Mouse (Mus musculus) stomach, embryonic 15.5 days (tissue): ENCODE data around the gene Vps41. TPM values are rescaled to one million over a fixed set of nuclear protein-coding genes. Genes with fewer than 3 reads are reported as not detected.
A peak's percentile ranks its signal among the peaks of the same experiment; 100 is the strongest.

Experiments
- ATAC-seq: fragments of 200-750 bp; cut with Nextera tagmentation; 2 replicates; pipeline ENCODE4 v1.8.0; 2017; ENCODE audit warnings: low read depth, moderate number of reproducible peaks, moderate TSS enrichment; ENCODE audit not compliant: insufficient read depth, low FRiP score
- H3K27ac ChIP-seq: fragments of 300-500 bp; sonication (generic); 2 replicates; pipeline ENCODE4 v1.5.1; 2015; ENCODE audit warnings: mild to moderate bottlenecking, inconsistent platforms
- H3K27me3 ChIP-seq: fragments of 300-500 bp; sonication (generic); replicated peaks from 2 replicates; pipeline ENCODE4 v1.6.1; 2015; ENCODE audit warnings: inconsistent platforms
- H3K36me3 ChIP-seq: fragments of 300-500 bp; sonication (generic); 2 replicates; pipeline ENCODE4 v1.6.1; 2015; ENCODE audit warnings: inconsistent platforms
- H3K4me1 ChIP-seq: fragments of 300-500 bp; sonication (generic); 2 replicates; pipeline ENCODE4 v1.6.1; 2015; ENCODE audit warnings: inconsistent platforms
- H3K4me2 ChIP-seq: fragments of 300-500 bp; sonication (generic); 2 replicates; pipeline ENCODE4 v1.6.1; 2015; ENCODE audit warnings: mild to moderate bottlenecking, inconsistent platforms
- H3K4me3 ChIP-seq: fragments of 300-500 bp; sonication (generic); replicated peaks from 2 replicates; pipeline ENCODE4 v1.5.1; 2015; ENCODE audit warnings: inconsistent platforms
- H3K9ac ChIP-seq: fragments of 300-500 bp; sonication (generic); 2 replicates; pipeline ENCODE4 v1.6.1; 2015; ENCODE audit warnings: inconsistent platforms
- H3K9me3 ChIP-seq: fragments of 300-500 bp; sonication (generic); 2 replicates; pipeline ENCODE4 v1.6.1; 2016; ENCODE audit warnings: inconsistent platforms
- WGBS: fragments of 180-500 bp; shearing (Covaris S2); methylation state at CpG from one replicate; pipeline ENCODE4 v1.1.7; 2015; 5-methylcytosine and 5-hydroxymethylcytosine counted together
- polyA plus RNA-seq: library from polyadenylated mRNA; unstranded; fragments of >200 nt; fragmentation: Nextera tagmentation; extraction: Ambion mirVana; gene quantifications from 2 replicates; pipeline ENCODE4 v1.2.1, GENCODE M21; 2015

The Vps41 gene
- polyA plus RNA-seq, 1 experiment from 2014 or later: 54.0 TPM

DNA sequence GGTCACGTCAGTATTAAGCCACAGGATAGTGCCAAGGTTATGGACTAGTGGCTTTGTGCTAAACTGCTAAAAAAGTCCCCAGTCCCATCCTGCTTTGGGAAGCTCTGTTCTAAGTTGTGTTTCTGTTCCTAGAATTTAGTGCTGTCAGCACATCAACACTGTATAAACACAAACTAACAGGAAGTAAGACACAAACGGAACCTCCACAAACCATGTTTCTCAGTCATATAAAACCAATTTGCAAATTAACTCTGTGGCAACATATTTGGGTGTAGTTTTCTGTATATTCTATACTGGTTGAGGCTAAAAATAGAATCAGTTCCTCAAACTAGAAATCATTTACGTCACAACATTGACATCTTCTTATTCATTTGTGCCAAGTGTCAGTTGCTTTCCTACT, 83.3 kb downstream of the Vps41 start:
- WGBS: 63% methylated on average over 3 of the region's 3 CpGs
- Histone ChIP-seq H3K36me3 (no peaks in the 10 kb centered on the region), H3K4me1 (no peaks in the 10 kb centered on the region), H3K4me2 (no peak overlapping the region), H3K27ac (no peak overlapping the region), H3K9me3 (no peaks in the 10 kb centered on the region), H3K27me3 (no peaks in the 10 kb centered on the region), H3K9ac (no peak overlapping the region), H3K4me3 (no peak overlapping the region)
- no peak for ATAC-seq

DNA sequence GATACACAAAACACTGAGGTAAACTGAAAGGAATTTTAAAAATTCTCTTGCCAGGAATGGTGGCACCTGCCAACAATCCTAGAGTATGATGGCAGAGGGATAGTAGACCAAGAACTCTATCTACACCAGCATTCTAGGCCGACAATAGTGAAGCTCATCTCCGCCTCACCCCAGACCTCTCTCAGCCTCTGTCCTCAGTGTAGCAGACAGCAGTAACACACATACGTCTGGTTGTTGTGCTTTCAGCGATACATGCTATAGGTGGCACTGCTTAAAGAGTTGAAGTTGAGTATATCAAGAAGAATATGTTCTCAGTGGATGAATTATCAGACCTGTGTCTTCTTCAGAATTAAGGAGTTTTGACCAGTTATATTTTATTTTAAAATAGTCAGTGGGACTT, 92.4 kb downstream of the Vps41 start:
- Histone ChIP-seq H3K27ac (no peak overlapping the region), H3K4me1 (no peaks in the 10 kb centered on the region), H3K9me3 (no peaks in the 10 kb centered on the region), H3K27me3 (no peaks in the 10 kb centered on the region), H3K4me3 (no peak overlapping the region), H3K36me3 (no peaks in the 10 kb centered on the region), H3K4me2 (no peak overlapping the region), H3K9ac (no peak overlapping the region)
- no peak for ATAC-seq
- WGBS: 80% methylated on average over 4 of the region's 4 CpGs

DNA sequence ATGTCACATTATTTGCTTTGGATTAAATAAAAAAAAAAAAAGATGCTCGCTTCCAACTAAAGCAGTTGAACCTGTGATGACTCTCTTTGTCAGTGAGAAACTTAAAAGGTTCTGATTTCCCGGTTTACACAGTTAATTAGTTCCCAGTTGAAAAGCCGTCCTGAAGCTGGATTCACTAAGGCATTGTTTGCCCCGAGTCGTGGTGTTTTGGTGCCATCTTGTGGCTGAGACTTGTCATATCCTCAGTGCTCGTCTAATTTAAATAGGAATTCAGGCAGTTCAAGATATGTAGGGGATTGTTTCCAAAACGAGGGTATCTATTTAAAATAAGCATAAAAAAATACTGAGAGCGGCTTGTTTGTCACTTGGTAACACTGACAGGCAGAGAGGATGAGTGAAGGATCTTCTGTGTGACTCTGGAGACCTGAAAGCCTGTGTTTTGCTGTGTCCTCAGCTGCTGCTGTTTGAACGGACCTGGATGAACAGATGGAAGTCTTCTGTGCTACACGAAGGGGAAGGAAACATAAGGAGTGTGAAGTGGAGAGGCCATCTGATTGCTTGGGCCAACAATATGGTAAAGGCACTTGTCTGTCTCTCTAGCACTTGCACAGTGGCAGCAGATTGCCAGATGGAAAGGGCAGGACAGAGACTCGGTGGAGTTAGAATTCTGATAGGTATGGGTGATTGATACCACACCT, 93.0 kb downstream of the Vps41 start:
- 18% methylated on average over 11 of the region's 11 CpGs for WGBS
- Histone ChIP-seq H3K27me3 (no peaks in the 10 kb centered on the region), H3K9ac (no peak overlapping the region), H3K4me1 (no peaks in the 10 kb centered on the region), H3K27ac (no peak overlapping the region), H3K4me2 (no peak overlapping the region), H3K36me3 (no peaks in the 10 kb centered on the region), H3K4me3 (no peak overlapping the region), H3K9me3 (no peaks in the 10 kb centered on the region)
- ATAC-seq: peak; percentile 39; the same call in 1 of the 2 replicates

DNA sequence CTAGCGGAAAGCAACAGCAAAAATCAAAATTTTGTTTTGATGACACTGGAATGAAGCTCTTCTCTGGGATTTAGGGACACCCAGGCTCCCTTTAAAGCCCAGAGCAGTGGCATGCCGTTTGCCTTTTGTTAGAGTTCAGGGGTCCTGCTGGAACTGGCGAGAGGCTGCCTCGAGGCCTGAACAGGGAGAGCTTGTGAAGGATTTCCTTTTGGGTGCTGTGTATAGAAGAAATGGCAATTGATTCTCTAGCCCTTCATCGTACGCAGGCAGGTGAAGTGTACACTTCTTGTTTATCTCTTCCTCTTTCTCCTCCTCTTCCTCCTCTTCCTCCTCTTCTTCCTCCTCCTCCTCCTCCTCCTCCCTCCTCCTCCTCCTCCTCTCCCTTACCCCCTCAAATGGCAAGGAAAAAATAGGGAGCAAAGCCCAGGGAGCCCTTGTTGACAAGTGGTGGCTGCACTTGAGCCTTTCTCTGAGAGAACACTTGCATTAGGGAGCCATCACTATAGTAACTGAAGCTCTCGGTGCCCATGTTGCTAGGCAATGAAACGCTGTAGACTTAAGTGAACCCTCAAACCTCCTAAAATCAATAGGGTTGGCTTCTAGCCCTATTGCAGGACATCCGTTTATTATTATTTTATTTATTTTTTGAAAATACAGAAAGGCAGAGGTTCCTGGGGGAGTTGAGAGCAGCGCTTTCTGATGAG, 107.5 kb downstream of the Vps41 start:
- Histone ChIP-seq H3K4me1 (no peaks in the 10 kb centered on the region), H3K4me3 (no peak overlapping the region), H3K36me3 (peaks cover 4% of the 10 kb centered on the region; the same call in 1 of the 2 replicates), H3K27me3 (no peaks in the 10 kb centered on the region), H3K9me3 (no peaks in the 10 kb centered on the region), H3K4me2 (no peak overlapping the region), H3K9ac (no peak overlapping the region), H3K27ac (no peak overlapping the region)
- 70% methylated on average over 10 of the region's 10 CpGs for WGBS
- no peak for ATAC-seq

DNA sequence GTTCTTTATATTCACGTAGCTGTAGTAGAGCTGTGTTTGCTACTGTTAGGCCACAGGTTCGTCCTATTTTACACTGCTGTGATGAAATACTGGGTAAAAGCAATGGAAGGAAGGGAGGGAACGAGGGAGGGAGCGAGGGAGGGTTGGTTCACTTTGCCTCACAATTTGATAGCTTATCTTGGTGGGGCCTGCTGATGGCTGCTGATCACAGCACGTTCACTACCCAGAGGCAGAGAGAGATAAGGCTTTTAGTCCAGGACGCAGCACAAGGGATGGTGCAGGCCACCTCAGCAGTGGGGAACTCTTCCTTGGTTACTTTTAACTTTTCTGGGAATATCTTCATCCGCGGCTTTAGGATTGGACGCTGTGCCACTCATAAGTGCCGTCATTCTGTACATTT, 109.9 kb downstream of the Vps41 start:
- 77% methylated on average over 10 of the region's 10 CpGs for WGBS
- ATAC-seq: no peak
- no peak overlapping the region for H3K4me2 ChIP-seq
- no peaks in the 10 kb centered on the region for H3K4me1 ChIP-seq
- no peaks in the 10 kb centered on the region for H3K27me3 ChIP-seq
- H3K4me3 ChIP-seq: no peak overlapping the region
- no peak overlapping the region for H3K9ac ChIP-seq
- no peaks in the 10 kb centered on the region for H3K9me3 ChIP-seq
- H3K36me3 ChIP-seq: peaks cover 4% of the 10 kb centered on the region; the same call in 1 of the 2 replicates
- no peak overlapping the region for H3K27ac ChIP-seq

DNA sequence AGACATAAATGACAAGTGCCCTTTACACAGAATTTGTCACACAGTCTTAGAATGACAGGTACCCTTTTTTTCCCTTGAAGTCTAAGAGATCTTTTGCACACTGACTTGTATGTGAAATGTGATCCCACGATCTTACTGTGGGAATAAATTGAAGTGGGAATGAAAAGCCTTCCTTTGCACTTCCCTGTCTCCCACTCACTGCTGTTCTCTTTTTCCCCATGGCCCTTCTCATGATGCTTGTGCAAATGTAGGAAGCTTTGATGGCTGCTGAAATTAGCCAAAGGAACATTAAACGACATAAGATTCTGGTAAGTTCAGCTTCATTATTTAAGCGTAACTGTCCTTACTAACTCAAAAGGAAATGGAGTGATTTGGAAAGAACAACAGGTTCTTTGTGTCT, 113.4 kb downstream of the Vps41 start:
- Histone ChIP-seq H3K27ac (no peak overlapping the region), H3K36me3 (peaks cover 4% of the 10 kb centered on the region; the same call in 1 of the 2 replicates), H3K4me1 (no peaks in the 10 kb centered on the region), H3K4me2 (no peak overlapping the region), H3K9ac (no peak overlapping the region), H3K27me3 (no peaks in the 10 kb centered on the region), H3K4me3 (no peak overlapping the region), H3K9me3 (no peaks in the 10 kb centered on the region)
- ATAC-seq: no peak
- WGBS: 83% methylated on average over 3 of the region's 3 CpGs

DNA sequence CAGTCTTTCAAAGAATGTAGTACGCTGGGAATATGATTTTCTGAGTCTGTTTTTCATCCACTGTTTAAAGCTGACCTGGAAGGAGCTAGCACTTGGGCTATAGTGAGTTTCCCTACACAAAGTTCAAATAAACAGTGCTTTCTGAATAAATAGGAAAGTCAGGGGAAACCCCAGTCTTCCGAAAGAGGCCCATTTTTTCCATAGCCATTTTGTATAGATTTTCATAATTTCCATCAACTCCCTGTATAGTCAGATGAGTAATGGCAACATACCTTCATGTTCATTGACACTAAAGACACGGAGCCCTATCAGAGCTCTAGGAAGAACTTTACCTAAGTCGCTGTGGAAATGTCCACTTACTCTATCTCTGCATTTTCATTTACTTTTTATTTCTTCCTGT, 122.1 kb downstream of the Vps41 start:
- H3K4me2 ChIP-seq: no peak overlapping the region
- 84% methylated on average over 4 of the region's 4 CpGs for WGBS
- no peak for ATAC-seq

DNA sequence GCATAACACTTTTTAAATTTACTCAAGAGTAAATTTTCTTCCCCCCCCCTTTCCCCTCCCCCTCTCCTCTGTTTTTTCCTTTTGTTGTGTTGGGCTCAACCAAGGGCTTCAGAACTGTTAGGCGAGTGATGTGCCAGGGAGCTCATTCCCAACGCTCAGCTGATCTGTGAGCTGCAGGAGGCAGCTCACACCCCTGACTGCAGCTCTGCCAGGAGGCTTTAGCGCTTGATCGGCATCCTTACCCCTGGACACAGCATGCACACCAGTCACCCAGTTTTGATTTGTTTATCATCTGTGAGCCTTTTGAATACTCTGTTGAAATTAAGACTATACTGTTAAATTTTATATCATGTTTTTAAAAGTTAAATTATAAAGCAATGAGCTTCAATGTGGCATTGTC, 123.3 kb downstream of the Vps41 start:
- ATAC-seq: no peak
- Histone ChIP-seq H3K27me3 (no peaks in the 10 kb centered on the region), H3K9ac (no peak overlapping the region), H3K36me3 (0 out of 2 replicates have a peak, but pooled peaks cover 1% of the 10 kb centered on the region), H3K9me3 (no peaks in the 10 kb centered on the region), H3K27ac (no peak overlapping the region), H3K4me3 (no peak overlapping the region), H3K4me1 (no peaks in the 10 kb centered on the region), H3K4me2 (no peak overlapping the region)
- 71% methylated on average over 4 of the region's 4 CpGs for WGBS

More for the DNA sequence above, 122.1 kb downstream of the Vps41 start:
- Histone ChIP-seq H3K4me3 (no peak overlapping the region), H3K27me3 (no peaks in the 10 kb centered on the region), H3K27ac (no peak overlapping the region), H3K36me3 (no peaks in the 10 kb centered on the region), H3K4me1 (no peaks in the 10 kb centered on the region), H3K9me3 (no peaks in the 10 kb centered on the region), H3K9ac (no peak overlapping the region)

DNA sequence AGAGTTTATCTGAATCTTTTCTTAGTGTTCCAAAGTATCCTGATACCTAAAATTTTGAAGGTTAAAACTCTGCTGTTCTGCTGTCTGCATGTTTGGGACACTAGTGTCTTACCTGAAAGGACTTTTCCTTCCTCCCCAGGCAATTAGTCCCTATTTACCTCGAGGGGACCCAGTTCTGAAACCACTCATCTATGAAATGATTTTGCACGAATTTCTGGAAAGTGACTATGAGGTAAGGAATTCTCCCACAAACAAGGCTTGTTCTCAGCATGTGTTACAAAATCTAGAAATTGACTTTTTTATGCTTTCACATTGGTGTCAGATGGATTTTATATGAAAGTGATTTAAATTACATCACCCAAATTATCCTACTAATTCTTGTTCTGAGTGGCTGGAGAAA, 123.9 kb downstream of the Vps41 start:
- H3K27me3 ChIP-seq: no peaks in the 10 kb centered on the region
- 0 out of 2 replicates have a peak, but pooled peaks cover 4% of the 10 kb centered on the region for H3K36me3 ChIP-seq
- WGBS: 79% methylated on average over 2 of the region's 2 CpGs
- ATAC-seq: no peak
- H3K4me2 ChIP-seq: no peak overlapping the region
- H3K9ac ChIP-seq: no peak overlapping the region
- H3K9me3 ChIP-seq: no peaks in the 10 kb centered on the region
- H3K27ac ChIP-seq: no peak overlapping the region
- no peaks in the 10 kb centered on the region for H3K4me1 ChIP-seq
- H3K4me3 ChIP-seq: no peak overlapping the region

DNA sequence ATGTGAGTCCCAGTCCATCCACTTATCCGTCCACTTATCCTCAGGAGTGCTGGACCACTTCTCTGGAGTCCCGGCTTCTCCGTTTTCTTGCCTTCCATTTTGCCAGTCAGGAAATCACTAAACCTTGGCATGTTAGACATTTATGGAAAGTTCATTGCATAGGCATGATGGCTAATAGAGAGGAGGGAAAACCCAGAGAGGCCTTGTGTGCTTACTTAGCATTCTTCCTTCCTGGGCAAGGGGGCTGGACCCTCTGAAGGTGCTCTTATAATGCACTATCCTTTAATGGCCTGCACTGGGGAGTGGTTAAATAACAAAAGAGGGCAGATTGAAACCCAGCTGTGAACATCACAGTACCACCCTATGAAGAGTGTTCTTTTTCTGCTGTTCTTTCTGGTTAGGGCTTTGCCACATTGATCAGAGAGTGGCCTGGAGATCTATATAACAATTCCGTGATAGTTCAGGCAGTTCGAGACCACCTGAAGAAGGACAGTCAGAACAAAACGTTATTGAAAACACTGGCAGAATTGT, 124.7 kb downstream of the Vps41 start:
- no peaks in the 10 kb centered on the region for H3K27me3 ChIP-seq
- no peak for ATAC-seq
- 0 out of 2 replicates have a peak, but pooled peaks cover 4% of the 10 kb centered on the region for H3K36me3 ChIP-seq
- no peak overlapping the region for H3K9ac ChIP-seq
- H3K9me3 ChIP-seq: no peaks in the 10 kb centered on the region
- H3K4me3 ChIP-seq: no peak overlapping the region
- H3K4me1 ChIP-seq: no peaks in the 10 kb centered on the region
- H3K27ac ChIP-seq: no peak overlapping the region
- WGBS: 90% methylated on average over 6 of the region's 6 CpGs
- no peak overlapping the region for H3K4me2 ChIP-seq

DNA sequence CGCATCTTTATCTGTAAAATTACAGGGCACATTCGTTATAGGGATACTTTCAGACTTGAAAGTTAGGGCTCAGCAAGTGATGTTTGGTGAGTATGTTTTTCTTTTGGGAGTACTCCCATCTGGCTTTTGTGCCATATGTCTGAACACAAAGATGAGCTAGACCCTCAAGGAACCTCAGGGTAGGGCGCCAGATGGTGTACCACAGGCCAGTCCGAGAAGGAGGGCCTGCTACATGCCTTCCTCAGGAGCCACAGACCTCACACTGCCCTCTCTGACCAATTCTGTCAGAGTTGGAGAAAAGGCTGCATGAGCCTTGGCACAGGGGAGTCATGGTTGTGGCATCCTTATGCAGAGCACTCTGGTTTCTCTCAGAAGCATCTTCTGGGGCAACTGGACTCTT, 125.5 kb downstream of the Vps41 start:
- Histone ChIP-seq H3K4me1 (no peaks in the 10 kb centered on the region), H3K4me2 (no peak overlapping the region), H3K36me3 (0 out of 2 replicates have a peak, but pooled peaks cover 4% of the 10 kb centered on the region), H3K9me3 (no peaks in the 10 kb centered on the region), H3K27me3 (no peaks in the 10 kb centered on the region), H3K9ac (no peak overlapping the region), H3K27ac (no peak overlapping the region), H3K4me3 (no peak overlapping the region)
- 84% methylated on average over 4 of the region's 4 CpGs for WGBS
- no peak for ATAC-seq

DNA sequence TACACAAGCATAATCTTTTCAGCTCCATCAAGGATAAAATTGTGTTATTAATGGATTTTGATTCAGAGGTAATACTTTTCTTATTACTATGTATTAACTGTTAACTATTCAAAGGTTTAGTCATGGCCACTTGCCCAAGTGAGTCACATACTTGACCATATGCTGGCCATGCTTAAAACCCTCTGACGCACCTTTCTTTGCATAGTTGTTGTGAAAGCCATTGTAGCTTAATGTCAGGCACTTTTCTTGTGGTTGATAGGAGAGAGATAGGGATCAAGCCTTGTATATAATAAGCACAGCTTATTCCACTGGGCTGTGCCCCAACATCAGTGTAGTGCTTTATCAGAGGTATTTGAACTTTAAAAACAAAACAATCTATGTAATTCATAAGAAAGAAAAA, 126.5 kb downstream of the Vps41 start:
- ATAC-seq: no peak
- no peak overlapping the region for H3K9ac ChIP-seq
- H3K27ac ChIP-seq: no peak overlapping the region
- no peaks in the 10 kb centered on the region for H3K27me3 ChIP-seq
- H3K36me3 ChIP-seq: 0 out of 2 replicates have a peak, but pooled peaks cover 4% of the 10 kb centered on the region
- no peak overlapping the region for H3K4me3 ChIP-seq
- H3K4me1 ChIP-seq: no peaks in the 10 kb centered on the region
- no peaks in the 10 kb centered on the region for H3K9me3 ChIP-seq
- WGBS: 80% methylated on average over 1 of the region's 1 CpGs
- H3K4me2 ChIP-seq: no peak overlapping the region
